Mouse (Mus musculus): ENCODE measurements around the gene C2cd4b.

DNA sequence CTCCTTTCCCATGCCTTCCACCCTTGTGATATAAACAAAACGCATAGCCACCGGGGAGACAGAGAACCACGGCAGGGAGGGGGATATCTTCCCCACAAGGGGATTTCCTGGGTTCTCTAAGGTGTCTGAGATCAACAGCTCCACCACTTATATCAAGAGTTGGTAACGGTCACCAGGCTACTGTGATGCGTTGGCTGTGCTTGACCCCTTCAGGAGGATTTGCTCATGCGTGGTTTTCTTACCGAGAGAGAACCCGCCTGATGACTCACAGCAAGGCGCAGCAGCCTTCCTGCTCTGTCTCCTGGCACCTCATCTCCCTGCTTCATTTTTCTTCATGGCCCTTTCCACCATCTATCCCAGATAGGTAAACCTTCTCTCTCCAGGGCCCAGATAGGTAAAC lies 47.1 kb upstream of the C2cd4b start:
- TF ChIP-seq POLR2A (IDR thresholded peaks at IDR 0.05; ENCODE audit: low read depth, low read length) (no peak), CTCF (IDR thresholded peaks at IDR 0.05; ENCODE audit: extremely low read depth, insufficient read depth, insufficient read length, insufficient replicate concordance) (no peak)
